Mouse (Mus musculus): Measurements from ENCODE around the gene Marc2.

Marc2 gene

DNA sequence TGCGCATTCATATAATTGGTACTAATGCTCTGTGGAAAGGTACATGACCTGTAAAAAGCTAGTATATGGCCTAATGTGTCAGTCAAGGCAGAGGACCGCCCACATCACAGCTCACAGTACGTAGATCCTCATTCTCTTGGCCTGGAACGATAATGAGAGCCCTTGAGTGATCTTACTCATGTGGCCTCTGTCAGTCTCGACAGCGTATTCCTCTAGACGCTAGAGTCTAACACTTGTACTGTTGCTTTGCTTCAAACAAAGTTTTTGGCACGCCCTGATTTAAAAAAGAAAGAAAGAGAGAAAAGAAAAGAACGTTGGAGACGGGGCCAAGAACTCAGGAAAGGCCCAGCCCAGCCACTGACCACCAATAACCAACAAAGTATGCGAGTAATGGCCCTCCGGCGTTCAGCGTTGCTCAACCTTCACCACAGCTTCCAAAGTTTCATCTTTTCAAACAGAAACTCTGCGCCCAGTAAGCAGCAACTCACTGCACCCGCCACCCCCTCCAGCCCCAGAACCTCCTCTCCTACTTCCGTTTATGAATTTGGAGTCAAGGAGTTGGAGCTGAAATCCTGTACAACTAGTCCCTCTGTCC, 37.7 kb downstream of the Marc2 start:
- no peak for DNase-seq (ENCODE audit: low spot score)

GRCm38 (mm10) chr1:184807627-184808417, 38.4 kb downstream of the Marc2 start:
- no peak for DNase-seq (ENCODE audit: low spot score)

DNA sequence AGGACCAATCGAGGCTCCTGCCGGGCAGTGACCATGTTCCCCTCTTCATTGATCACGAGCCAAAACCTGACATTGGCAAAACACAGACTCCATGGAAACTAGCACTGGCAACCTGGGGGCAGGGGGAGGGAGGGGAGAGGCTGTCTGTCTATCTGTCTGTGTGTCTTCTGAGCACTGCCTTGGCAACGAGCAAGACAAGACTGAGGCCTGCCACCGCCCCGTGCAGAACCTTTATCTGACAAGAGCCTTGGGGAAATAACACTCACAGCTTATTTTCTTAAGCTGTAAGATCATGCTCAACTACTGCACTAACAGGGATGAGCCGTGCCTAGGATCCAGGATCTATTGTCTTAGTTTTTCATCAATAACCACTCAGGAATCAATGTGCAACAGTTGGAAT, 39.1 kb downstream of the Marc2 start:
- DNase-seq (ENCODE audit: low spot score): no peak

DNA sequence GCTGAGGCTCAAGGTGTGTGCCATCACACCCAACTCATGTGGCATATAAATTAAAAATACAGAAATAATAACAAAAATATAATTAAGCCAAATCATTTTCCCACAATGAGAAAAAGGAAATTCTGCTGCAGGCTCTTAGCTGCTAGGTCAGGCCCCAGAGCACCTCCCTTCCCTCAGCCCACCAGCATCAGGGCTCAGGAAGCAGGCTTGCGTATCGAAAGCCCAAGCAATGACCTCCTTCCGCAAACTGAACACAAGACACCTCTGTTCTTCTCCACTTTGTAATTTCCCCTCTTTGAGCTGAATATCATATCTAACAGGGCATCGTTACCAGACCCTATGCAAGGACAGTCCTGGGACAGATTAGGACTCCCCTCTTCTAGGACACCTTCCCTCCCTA, 40.5 kb downstream of the Marc2 start:
- no peak for DNase-seq (ENCODE audit: low spot score)

DNA sequence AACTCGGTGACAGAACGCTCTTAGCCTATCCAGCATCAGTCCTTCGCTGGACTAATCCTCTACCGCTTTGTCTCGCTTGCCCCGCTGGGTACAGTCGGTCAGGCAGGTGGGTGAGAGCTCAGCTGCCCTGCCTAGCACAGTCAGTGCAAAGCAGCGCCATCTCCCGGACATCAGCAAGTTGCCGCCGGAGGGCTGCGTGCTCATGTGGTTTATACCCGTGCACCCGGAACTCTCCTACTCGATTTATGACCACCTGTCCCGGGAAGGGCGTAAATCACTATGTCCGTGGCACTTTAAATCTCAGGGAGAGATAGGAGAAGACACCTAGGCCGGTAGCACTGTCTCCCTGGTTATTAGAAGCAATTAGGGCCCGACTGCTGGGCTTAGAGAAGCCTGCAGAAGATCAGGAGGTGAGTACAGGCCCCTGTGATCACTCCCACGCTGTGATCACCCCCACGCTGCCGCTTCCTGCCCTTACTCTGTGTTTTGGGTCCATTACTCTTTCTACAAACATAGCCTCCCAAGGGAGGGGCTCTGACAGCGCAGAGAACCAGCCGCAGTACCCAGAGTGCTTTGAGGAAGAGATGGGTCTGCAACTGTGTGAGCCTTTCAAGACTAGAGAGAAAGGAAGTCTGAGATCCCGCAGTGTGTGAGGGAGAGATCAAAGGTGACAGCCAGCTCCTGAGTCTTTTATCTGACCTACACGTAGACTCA, 52.9 kb downstream of the Marc2 start:
- DNase-seq (ENCODE audit: low spot score): peak; percentile 44

- DNase-seq (ENCODE audit: low spot score): no peak
Observed at GRCm38 (mm10) chr1:184791109-184791508, 55.1 kb downstream of the Marc2 start.

- DNase-seq (ENCODE audit: low spot score): no peak
Observed at GRCm38 (mm10) chr1:184786376-184787151, 59.7 kb downstream of the Marc2 start.

DNA sequence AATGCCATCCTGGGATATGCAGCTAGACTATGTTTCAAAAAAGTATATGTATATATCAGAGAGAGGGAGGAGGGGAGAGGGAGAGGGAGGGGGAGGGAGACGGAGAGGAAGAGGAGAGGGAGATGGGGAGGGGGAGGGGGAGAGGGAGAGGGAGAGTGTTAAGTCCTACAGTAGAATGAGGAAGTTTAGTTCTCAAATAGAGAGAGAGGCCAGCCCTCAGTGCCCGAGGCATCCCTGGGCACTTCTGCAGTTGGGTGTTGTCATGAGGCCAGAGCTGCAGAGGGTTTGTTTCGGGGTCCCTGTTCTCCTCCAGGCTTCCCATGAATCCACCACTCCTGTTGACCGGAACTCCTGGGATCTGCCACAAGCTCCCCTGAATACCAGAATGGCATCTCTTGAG, 62.6 kb downstream of the Marc2 start:
- DNase-seq (ENCODE audit: low spot score): no peak

GRCm38 (mm10) chr1:184782161-184782513, 64.1 kb downstream of the Marc2 start:
- no peak for DNase-seq (ENCODE audit: low spot score)

DNA sequence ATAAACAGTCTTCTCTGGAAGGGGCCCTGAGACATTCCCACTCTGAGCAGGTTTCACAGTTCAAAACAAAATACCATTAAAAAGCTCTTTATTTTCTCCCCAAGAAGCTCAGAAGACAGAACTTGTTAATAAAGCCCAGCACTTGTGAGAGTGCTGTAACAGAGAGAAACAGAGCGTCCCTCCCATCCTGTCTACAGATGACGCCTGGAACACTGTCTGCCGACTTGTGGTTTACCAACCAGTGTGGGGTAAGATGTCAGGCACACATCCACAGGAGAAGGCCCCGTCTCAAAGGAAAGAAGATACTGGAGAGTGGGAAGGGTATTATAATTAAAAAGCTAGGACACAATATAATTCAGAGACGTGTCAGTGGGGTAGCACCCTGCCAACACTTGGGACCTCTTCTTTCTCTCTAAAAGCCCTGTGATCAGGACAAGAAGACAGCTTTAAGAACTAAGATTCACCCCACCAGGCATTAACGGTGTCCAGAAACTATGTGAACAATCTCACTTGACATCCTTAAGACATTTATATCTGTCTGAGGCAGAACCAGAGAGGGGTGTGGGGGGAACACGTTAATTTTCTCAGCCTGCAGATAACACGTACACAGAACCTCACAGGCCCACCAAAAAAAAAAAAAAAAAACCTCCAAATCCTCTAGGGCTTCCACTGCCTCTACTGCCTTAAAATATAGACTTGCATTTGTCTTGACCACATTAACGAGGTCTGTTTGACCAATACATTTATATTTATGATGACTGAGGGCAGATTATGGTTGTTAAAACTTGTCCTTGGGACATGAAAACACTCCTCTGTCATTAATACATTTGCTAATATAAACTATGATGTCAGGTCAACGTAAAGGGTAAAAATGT, 64.7 kb downstream of the Marc2 start:
- no peak for DNase-seq (ENCODE audit: low spot score)

DNA sequence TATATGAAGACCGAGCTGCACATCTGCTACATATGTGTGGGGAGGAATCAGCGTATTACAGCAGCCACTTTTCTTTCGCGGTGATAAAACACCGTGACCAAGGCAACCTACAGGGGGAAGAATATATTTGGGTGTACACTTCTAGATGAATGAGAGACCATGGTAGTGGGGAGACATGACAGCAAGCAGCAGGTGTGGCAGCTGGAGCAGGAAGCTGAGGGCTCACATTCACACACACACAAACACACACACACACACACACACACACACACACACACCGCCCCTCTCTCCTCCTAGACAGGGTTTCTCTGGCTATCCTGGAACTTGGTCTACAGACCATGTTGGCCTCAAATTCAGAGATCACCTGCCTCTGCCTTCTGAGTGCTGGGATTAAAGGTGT, 68.1 kb downstream of the Marc2 start:
- DNase-seq (ENCODE audit: low spot score): no peak

DNA sequence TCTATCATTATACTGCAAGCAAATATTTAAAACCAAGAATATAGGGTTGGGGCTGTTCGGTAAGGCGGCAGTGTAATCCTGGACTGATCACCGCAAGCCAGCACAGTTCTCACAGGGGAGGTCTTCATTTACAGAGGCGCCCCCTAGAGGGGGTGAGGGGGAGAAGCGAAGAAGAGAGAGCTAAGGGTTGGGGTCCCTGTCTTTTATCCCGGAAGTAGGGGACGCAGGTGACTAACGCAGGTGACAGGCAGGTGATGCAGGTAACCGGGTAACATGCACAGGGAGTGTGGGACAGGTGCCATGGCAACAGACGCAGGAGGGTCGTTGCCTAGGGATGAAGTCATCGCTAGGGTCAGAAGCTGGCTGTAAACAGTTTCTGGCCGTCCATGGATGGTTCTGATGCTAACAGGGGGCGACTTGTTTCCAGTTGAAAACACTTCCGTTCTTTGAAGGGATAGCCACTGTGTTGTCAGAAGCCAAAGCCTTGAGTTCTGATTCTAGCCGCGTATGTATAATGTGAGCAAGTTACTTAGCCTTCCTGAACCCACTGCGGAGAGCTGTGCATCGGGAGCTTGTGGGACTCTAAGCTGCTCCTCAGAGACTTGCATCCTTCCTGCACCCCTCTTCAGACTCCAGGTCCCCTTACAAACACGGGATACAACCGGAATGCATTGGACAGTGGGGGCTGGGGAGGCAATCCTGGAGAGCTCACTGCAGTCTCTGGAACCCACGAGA, 69.0 kb downstream of the Marc2 start:
- no peak for DNase-seq (ENCODE audit: low spot score)

DNA sequence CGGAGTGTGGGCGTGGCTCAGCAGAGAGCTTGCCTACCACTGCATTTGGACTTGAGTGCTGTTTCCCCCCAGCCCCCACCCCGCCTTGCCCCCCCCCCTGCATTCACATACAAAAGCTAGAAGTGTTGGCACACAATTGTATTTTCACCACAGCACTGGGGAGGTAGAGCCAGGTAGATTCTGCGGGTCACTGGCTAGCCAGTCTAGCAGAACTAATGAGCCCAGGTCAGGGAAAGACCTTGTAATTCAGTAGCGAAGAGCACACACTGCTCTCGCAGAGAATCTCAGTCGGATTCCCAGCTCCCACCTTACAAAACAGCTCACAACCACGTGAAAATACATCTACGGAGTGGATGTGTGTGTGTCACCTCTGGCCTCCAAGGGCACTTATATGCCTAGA, 71.0 kb downstream of the Marc2 start:
- DNase-seq (ENCODE audit: low spot score): no peak

GRCm38 (mm10) chr1:184771891-184772249, 74.4 kb downstream of the Marc2 start:
- no peak for DNase-seq (ENCODE audit: low spot score)

DNA sequence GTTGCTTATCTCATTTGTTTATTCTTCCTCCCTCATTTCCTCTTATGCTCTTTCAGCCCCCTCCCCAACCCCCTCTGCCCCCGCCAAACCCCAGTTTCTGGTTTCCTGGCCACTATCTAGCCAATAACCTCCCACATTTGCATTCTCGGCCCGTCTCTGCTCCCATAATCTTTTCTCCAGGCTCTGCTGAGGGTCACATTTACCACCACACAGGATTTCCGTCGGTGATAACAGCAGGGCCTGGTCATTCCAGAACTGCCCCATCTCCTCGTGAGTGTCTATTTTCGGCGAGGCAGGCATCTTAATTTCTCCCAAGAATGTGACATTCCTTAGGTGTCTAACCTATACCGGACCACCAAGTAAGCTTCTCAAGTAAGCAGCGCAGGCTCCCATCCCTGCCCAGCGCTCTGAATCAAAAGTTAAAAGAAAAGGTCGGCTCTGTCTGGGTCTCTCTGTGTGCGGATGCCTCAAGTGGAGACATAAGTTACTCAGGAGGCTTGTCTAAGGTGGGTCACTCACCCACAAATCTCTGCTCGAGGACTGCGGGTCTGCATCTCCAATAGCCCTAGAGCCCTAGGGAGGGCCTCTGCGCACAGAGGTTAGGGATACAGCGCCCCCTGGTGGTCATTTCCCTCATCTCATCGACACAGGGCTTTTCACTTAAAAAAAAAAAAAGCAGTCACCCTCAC, 74.9 kb downstream of the Marc2 start:
- DNase-seq (ENCODE audit: low spot score): peak; percentile 46

DNA sequence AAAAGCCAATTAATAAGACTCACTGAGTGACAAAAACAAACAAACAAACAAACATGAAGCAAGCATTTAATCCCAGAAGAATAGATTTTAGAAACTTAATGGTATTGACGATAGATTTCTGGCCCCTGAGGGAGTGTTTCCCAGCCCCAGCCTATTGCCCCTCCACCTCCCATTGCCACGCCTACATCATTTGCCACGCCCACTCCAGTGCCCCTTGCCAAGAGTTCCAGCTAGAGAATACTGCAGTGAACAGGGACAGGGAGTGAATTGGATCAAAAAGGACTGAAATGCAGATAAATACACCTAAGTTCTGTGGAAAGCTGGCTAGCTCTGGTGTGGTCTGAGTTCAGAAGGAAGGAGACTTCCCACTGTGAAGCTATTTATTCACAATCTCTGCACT, 82.4 kb downstream of the Marc2 start:
- DNase-seq (ENCODE audit: low spot score): no peak
